Mouse (Mus musculus): Measurements from ENCODE around the gene Nit2. TPM values are rescaled to one million over a fixed set of nuclear protein-coding genes. Genes with fewer than 3 reads are reported as not detected.
"Not testable (repeated sequence)": the region's sequence is repeated elsewhere in the genome, so short reads cannot be mapped to it uniquely, and the experiment has no call there.

Gene Nit2
- total RNA-seq, 1 experiment = 62.0 TPM

GRCm38 (mm10) chr16:57176276-57176675, 9.1 kb upstream of the Nit2 start:
- H3K4me1 ChIP-seq (ENCODE audit: control insufficient read depth in 2 of 2, insufficient read depth in 2 of 2, low read length in 2 of 2, poor library complexity in 1 of 2) = peaks cover 8% of the 10 kb centered on the region in 2 experiments; a peak in 2 of 4 replicates
- in situ Hi-C loops (cut with MboI; ENCODE audit: low sequenced_read_pairs in 2 of 2, unreplicated experiment in 2 of 2) = no loop called here
- H3K27ac ChIP-seq (ENCODE audit: insufficient read depth, low read depth, low read length, poor library complexity, severe bottlenecking) = peak overlapping the region; percentile 89
- H3K9me3 ChIP-seq (ENCODE audit: control insufficient read depth, insufficient read depth, low read depth, low read length) = no peaks in the 10 kb centered on the region
- TF ChIP-seq MAFK (IDR thresholded peaks at IDR 0.05; ENCODE audit: insufficient read depth, low read depth, low read length) (no peak), HCFC1 (IDR thresholded peaks at IDR 0.05; ENCODE audit: borderline replicate concordance, insufficient read depth, low read length) (no peak), ZC3H11A (IDR thresholded peaks at IDR 0.05; ENCODE audit: borderline replicate concordance, low read depth, low read length) (no peak), CHD2 (IDR thresholded peaks at IDR 0.05; ENCODE audit: low read depth, low read length) (no peak), ZNF384 (IDR thresholded peaks at IDR 0.05; ENCODE audit: low read depth, low read length) (no peak)
- DNase-seq (ENCODE audit: low read depth, low spot score) = no peak
- H3K9ac ChIP-seq (ENCODE audit: insufficient read depth, low read depth, low read length, poor library complexity, severe bottlenecking) = no peak overlapping the region
- no peak overlapping the region for H3K4me3 ChIP-seq (ENCODE audit: insufficient read depth in 1 of 2, low read depth in 1 of 2, low read length in 2 of 2, poor library complexity in 1 of 2, severe bottlenecking in 1 of 2)
- peaks cover 4% of the 10 kb centered on the region; the same call in 1 of the 2 replicates for H3K36me3 ChIP-seq (ENCODE audit: control insufficient read depth, insufficient read depth, low read length, poor library complexity, severe bottlenecking)

GRCm38 (mm10) chr16:57175751-57176150, 8.6 kb upstream of the Nit2 start:
- peaks cover 8% of the 10 kb centered on the region; the same call in 1 of the 2 replicates for H3K36me3 ChIP-seq (ENCODE audit: control insufficient read depth, insufficient read depth, low read length, poor library complexity, severe bottlenecking)
- no peak for DNase-seq (ENCODE audit: low read depth, low spot score)
- in situ Hi-C loops (cut with MboI; ENCODE audit: low sequenced_read_pairs in 2 of 2, unreplicated experiment in 2 of 2) = no loop called here

GRCm38 (mm10) chr16:57174480-57174879, 7.3 kb upstream of the Nit2 start:
- H3K27ac ChIP-seq (ENCODE audit: insufficient read depth, low read depth, low read length, poor library complexity, severe bottlenecking); H3K9me3 ChIP-seq (ENCODE audit: control insufficient read depth, insufficient read depth, low read depth, low read length); H3K4me1 ChIP-seq (ENCODE audit: control insufficient read depth in 2 of 2, insufficient read depth in 2 of 2, low read length in 2 of 2, poor library complexity in 1 of 2); H3K9ac ChIP-seq (ENCODE audit: insufficient read depth, low read depth, low read length, poor library complexity, severe bottlenecking); DNase-seq (ENCODE audit: low read depth, low spot score); in situ Hi-C loops (cut with MboI; ENCODE audit: low sequenced_read_pairs in 2 of 2, unreplicated experiment in 2 of 2); H3K36me3 ChIP-seq (ENCODE audit: control insufficient read depth, insufficient read depth, low read length, poor library complexity, severe bottlenecking): not testable (repeated sequence)
- 0 out of 4 replicates have a peak overlapping the region, but pooled peaks of 1 of the 2 experiments have one; percentile 1 for H3K4me3 ChIP-seq (ENCODE audit: insufficient read depth in 1 of 2, low read depth in 1 of 2, low read length in 2 of 2, poor library complexity in 1 of 2, severe bottlenecking in 1 of 2)

More at GRCm38 (mm10) chr16:57175751-57176150, 8.6 kb upstream of the Nit2 start:
- Histone ChIP-seq H3K9me3 (ENCODE audit: control insufficient read depth, insufficient read depth, low read depth, low read length) (no peaks in the 10 kb centered on the region), H3K4me3 (ENCODE audit: insufficient read depth in 1 of 2, low read depth in 1 of 2, low read length in 2 of 2, poor library complexity in 1 of 2, severe bottlenecking in 1 of 2) (no peak overlapping the region), H3K27ac (ENCODE audit: insufficient read depth, low read depth, low read length, poor library complexity, severe bottlenecking) (peak overlapping the region; percentile 89), H3K9ac (ENCODE audit: insufficient read depth, low read depth, low read length, poor library complexity, severe bottlenecking) (peak overlapping the region; percentile 48; the same call in 1 of the 2 replicates), H3K4me1 (ENCODE audit: control insufficient read depth in 2 of 2, insufficient read depth in 2 of 2, low read length in 2 of 2, poor library complexity in 1 of 2) (peaks cover 8 to 9% of the 10 kb centered on the region in 2 experiments; a peak in 2 of 4 replicates)
- no peak for TF ChIP-seq MAFK (IDR thresholded peaks at IDR 0.05; ENCODE audit: insufficient read depth, low read depth, low read length)
- no peak for TF ChIP-seq ZNF384 (IDR thresholded peaks at IDR 0.05; ENCODE audit: low read depth, low read length)
- no peak for TF ChIP-seq CHD2 (IDR thresholded peaks at IDR 0.05; ENCODE audit: low read depth, low read length)
- TF ChIP-seq HCFC1 (IDR thresholded peaks at IDR 0.05; ENCODE audit: borderline replicate concordance, insufficient read depth, low read length) = no peak
- no peak for TF ChIP-seq ZC3H11A (IDR thresholded peaks at IDR 0.05; ENCODE audit: borderline replicate concordance, low read depth, low read length)

- in situ Hi-C loops (cut with MboI; ENCODE audit: low sequenced_read_pairs in 2 of 2, unreplicated experiment in 2 of 2) = no loop called here
- Histone ChIP-seq H3K9me3 (ENCODE audit: control insufficient read depth, insufficient read depth, low read depth, low read length) (no peaks in the 10 kb centered on the region), H3K9ac (ENCODE audit: insufficient read depth, low read depth, low read length, poor library complexity, severe bottlenecking) (no peak overlapping the region), H3K4me1 (ENCODE audit: control insufficient read depth in 2 of 2, insufficient read depth in 2 of 2, low read length in 2 of 2, poor library complexity in 1 of 2) (peaks cover 6 to 13% of the 10 kb centered on the region in 2 experiments; a peak in 2 of 4 replicates), H3K27ac (ENCODE audit: insufficient read depth, low read depth, low read length, poor library complexity, severe bottlenecking) (no peak overlapping the region), H3K4me3 (ENCODE audit: insufficient read depth in 1 of 2, low read depth in 1 of 2, low read length in 2 of 2, poor library complexity in 1 of 2, severe bottlenecking in 1 of 2) (no peak overlapping the region), H3K36me3 (ENCODE audit: control insufficient read depth, insufficient read depth, low read length, poor library complexity, severe bottlenecking) (peaks cover 8% of the 10 kb centered on the region; the same call in 1 of the 2 replicates)
- DNase-seq (ENCODE audit: low read depth, low spot score) = no peak
- TF ChIP-seq CHD2 (IDR thresholded peaks at IDR 0.05; ENCODE audit: low read depth, low read length) (no peak), HCFC1 (IDR thresholded peaks at IDR 0.05; ENCODE audit: borderline replicate concordance, insufficient read depth, low read length) (no peak), MAFK (IDR thresholded peaks at IDR 0.05; ENCODE audit: insufficient read depth, low read depth, low read length) (no peak), ZNF384 (IDR thresholded peaks at IDR 0.05; ENCODE audit: low read depth, low read length) (no peak), ZC3H11A (IDR thresholded peaks at IDR 0.05; ENCODE audit: borderline replicate concordance, low read depth, low read length) (no peak)
Measured at GRCm38 (mm10) chr16:57171570-57171969, 4.4 kb upstream of the Nit2 start.

- in situ Hi-C loops (cut with MboI; ENCODE audit: low sequenced_read_pairs in 2 of 2, unreplicated experiment in 2 of 2) = no loop called here
- H3K4me1 ChIP-seq (ENCODE audit: control insufficient read depth in 2 of 2, insufficient read depth in 2 of 2, low read length in 2 of 2, poor library complexity in 1 of 2) = peaks cover 4 to 10% of the 10 kb centered on the region in 2 experiments; a peak in 1 of 4 replicates
- no peak for DNase-seq (ENCODE audit: low read depth, low spot score)
- no peaks in the 10 kb centered on the region for H3K9me3 ChIP-seq (ENCODE audit: control insufficient read depth, insufficient read depth, low read depth, low read length)
- TF ChIP-seq ZC3H11A (IDR thresholded peaks at IDR 0.05; ENCODE audit: borderline replicate concordance, low read depth, low read length) (no peak), CHD2 (IDR thresholded peaks at IDR 0.05; ENCODE audit: low read depth, low read length) (no peak), ZNF384 (IDR thresholded peaks at IDR 0.05; ENCODE audit: low read depth, low read length) (no peak), MAFK (IDR thresholded peaks at IDR 0.05; ENCODE audit: insufficient read depth, low read depth, low read length) (no peak), HCFC1 (IDR thresholded peaks at IDR 0.05; ENCODE audit: borderline replicate concordance, insufficient read depth, low read length) (no peak)
- no peak overlapping the region for H3K27ac ChIP-seq (ENCODE audit: insufficient read depth, low read depth, low read length, poor library complexity, severe bottlenecking)
- peaks cover 8% of the 10 kb centered on the region; the same call in 1 of the 2 replicates for H3K36me3 ChIP-seq (ENCODE audit: control insufficient read depth, insufficient read depth, low read length, poor library complexity, severe bottlenecking)
- H3K9ac ChIP-seq (ENCODE audit: insufficient read depth, low read depth, low read length, poor library complexity, severe bottlenecking) = no peak overlapping the region
- no peak overlapping the region for H3K4me3 ChIP-seq (ENCODE audit: insufficient read depth in 1 of 2, low read depth in 1 of 2, low read length in 2 of 2, poor library complexity in 1 of 2, severe bottlenecking in 1 of 2)
Measured at GRCm38 (mm10) chr16:57171161-57171560, 4.0 kb upstream of the Nit2 start.

Data from ES-E14 (cell line).